Mouse (Mus musculus) cerebellum, postnatal 14 days (tissue): ENCODE results near the gene Mus81.

ENCODE experiments used
- DNase-seq, 2 experiments: peaks; one replicate each; pipeline ENCODE4 v3.0.0; 2021; ENCODE audit warnings: mixed read lengths in 2 of 2

The Mus81 gene

DNA sequence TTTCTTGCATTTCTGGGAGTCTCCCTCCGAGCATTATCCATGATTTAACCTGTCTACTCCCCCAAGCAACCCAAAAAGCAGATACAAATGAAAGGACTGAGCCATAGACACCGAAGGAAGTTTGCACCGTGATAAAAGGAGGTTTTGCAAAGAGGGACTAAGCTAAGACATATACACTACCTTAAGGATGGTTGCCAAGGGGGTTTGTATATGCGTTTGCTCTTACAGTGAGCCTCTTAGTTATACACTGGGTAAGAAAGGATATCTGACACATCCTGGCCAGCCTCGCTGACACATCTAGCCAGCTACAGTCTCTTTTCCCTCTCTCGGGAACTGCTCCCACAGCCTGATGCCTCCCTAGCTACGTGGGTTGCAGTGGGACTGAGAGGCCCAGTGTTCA, 54.3 kb downstream of the Mus81 start:
- no peak for DNase-seq

DNA sequence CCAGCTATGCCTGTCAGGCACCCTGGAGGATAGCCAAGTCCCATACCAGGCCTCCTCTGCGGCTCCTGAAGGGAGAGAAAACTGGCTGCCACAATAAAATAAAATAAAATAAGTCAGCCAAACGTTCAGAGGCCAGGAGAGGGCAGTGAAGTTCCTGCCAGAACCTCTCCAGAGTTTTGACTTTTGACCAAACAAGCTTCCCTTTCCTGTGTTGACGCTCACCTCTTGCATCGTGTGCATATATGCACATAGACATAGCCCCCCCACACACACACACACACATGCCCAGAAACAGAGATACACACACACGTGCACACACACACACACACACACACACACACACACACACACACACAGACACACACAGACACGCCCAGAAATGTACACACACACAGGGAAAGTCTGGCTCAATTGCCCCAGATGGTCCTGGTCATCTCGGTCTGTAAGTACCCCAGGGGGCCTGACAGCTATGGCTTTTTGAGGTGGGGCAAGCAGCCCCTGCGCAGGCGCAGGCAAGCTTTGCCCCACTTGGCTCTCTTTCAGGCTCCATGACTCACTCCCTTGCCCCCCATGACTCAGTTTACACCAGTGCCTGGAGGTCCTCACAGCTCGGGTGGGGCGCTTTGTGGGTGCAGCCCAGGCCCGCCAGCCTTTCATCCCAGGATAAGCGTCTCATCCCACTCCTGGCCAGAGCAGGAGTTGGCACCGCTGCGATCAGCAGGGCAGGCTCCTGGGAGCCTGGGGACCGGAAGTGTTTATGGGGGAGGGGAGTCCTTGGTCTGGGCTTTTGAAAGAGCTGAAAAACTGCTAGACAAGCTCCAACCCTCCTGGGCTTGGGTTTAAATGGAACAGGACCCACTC, 55.0 kb downstream of the Mus81 start:
- peak in 1 of 2 experiments; percentile 55 for DNase-seq
